Mouse (Mus musculus) liver, adult 2 months (tissue): ENCODE data around the gene Actn2.

Experiments used
- CTCF ChIP-seq: fragments of 200-500 bp; IDR thresholded peaks from 2 replicates; pipeline ENCODE4 v1.5.1; 2011; ENCODE audit warnings: low read depth, low read length, control low read depth
- POLR2A ChIP-seq: fragments of 200-500 bp; IDR thresholded peaks from 2 replicates; pipeline ENCODE4 v1.6.1; 2011; ENCODE audit warnings: low read length, control low read depth; ENCODE audit not compliant: insufficient read depth; ENCODE audit errors: extremely low read depth

- no peak for TF ChIP-seq POLR2A
- no peak for TF ChIP-seq CTCF
Observed at GRCm38 (mm10) chr13:12267971-12268370, 72.6 kb downstream of the Actn2 start.
